Mouse (Mus musculus) kidney, adult 9 months (tissue): Measurements from ENCODE around the gene Lin7a.

Experiments
- DNase-seq: peaks from one replicate; pipeline ENCODE4 v3.0.0; 2022

Gene Lin7a

DNA sequence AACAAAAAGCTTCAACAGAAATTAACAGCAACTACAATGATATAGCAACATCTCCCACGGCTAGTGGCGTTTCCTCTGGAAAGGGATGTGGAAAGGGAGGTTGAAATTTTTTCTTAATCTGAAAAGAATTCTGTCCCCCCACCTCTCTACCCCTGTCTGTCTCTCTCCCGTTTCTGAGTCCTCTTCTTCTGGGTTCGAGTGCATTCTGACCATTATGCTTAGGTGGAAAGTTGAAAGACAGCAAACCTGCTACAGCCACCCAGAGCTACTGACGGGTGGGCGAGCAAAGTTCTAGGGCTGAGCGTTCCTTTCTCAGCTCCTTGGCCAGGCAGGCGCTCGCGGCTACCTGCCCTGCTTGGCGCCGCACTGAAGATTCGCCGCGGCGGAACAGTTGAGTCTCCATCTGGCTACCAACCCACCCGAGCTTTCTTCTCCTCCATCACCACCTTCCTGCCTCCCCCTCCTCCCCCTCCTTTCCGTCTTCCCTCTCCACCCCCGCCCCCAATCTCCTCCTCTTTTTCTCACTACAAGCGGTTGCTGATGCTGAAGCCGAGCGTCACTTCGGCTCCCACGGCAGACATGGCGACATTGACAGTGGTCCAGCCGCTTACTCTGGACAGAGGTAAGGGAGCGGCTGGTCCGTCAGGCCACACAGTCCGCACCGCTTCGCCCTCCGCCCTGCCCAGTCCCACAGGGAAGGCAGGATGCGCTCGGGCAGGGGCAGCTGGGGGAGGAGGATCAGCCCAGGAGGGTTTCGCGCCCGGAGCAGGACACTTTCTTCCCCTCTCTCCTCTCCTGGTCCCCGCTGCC is at the start of gene Lin7a:
Lin7a (plus strand) TSS at position 366 of the 810 bp plus-strand sequence.
- DNase-seq = peak; percentile 25

DNA sequence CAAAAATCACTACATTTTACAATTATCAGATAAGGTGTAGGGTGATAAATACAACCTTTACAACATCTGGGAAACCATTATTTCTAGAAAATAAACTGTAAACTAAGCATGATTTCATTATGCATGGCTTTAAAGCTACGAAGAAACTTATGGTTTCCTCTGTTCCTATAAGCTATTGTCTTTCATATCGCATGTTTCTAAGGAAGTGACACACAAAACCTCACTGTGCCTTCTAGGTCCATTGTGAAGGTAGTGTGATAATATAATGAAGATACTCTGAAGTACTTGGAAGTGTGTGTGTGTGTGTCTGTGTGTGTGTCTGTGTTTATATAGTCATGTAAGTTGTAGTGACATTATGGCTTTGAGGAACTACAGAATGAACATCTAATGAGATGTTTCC is 49.8 kb upstream of the Lin7a start:
- no peak for DNase-seq

DNA sequence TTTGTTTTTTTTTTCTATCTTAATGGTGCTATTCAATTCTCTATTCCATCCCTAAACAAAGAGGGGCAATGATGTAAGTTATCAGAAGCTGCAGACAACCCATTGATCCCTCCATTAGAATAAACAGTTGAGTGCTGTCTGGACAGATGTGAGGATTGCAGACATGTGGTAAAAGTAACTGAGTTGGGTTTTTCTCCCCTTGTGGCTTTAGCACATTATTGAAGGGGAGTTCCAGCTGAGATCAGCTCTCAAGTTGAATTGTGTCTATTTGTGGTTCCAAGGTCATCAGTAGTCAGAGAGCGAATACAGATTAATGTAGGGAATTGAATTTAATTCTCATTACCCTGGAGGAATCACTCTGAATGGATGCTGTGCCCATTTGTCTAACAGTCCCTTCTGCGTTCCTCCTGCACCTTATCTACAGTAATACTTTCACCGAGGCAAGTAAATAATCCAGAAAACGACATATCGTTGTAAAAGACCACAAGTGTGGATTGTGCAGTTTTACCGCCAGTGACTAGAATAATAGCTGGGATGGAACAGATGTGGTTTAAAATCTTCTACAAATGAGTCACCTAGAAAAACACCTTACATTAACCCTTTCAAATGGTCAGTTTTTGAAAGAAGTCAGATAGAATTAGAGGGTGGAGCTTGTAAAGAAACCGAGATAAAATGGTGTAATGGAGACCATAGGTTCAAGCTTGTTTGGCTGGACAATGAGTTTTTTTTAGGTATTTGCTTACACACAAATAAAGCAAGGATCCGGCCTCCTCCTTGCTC is 48.9 kb upstream of the Lin7a start:
- DNase-seq = no peak

- no peak for DNase-seq
Observed at GRCm38 (mm10) chr10:107223186-107223440, 48.4 kb upstream of the Lin7a start.

GRCm38 (mm10) chr10:107223821-107224220 is 47.7 kb upstream of the Lin7a start:
- DNase-seq = no peak

DNA sequence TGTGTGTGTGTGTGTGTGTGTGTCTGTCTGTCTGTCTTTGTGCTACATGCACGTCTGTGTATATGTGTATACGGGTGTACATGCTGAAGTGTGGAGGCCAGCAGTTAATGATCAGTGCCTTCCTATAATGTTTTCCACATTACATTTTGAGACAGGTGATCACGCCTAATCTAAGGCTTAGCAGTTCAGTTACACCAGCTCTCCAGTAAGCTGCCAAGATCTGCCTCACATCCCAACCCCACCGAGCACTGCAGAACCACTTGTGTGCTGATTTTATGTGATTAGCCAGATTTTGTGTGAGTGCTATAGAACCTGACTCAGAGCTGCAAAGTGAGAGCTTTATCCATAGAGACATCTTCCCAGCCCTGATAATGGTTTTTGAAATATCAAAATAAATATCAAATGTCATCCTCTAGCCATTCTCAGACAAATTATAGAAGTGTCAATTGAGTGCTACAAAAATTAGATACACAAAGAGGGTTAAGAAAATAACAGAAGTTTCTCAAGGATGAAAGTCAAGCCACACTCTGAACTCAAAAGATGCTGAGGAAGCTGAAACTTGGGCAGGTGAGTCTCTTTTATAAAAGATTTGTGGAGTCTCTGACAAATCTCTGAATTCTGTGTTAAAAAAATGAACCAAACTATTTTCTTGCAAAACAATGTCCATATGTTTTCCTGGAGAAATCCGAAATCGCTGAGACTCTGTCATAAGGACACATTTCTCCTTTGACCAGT is 46.7 kb upstream of the Lin7a start:
- no peak for DNase-seq

- DNase-seq = no peak
Observed at GRCm38 (mm10) chr10:107225331-107225835, 46.1 kb upstream of the Lin7a start.

DNA sequence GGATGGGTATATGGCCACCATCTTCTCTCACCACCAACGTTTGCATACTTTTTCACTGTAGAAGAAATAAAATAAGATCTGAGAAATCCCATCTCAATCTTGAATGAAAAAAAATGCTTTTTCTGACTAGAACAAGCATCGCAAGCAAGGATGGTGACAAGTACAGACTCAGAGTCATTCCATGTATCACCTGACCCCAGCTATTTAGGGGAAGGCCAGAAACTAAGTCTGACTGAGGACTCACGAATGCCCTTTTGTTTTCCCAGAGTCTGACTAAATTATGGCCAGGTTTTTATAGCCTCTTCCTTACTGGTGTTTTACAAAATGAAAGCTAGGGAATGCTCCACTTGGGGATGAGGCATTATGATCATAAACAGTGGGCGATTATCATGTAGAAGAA is 45.6 kb upstream of the Lin7a start:
- DNase-seq = no peak

- no peak for DNase-seq
Observed at GRCm38 (mm10) chr10:107227901-107228300, 43.6 kb upstream of the Lin7a start.

GRCm38 (mm10) chr10:107228776-107229175 is 42.7 kb upstream of the Lin7a start:
- no peak for DNase-seq

- DNase-seq = no peak
Observed at GRCm38 (mm10) chr10:107229416-107229815, 42.1 kb upstream of the Lin7a start.

DNA sequence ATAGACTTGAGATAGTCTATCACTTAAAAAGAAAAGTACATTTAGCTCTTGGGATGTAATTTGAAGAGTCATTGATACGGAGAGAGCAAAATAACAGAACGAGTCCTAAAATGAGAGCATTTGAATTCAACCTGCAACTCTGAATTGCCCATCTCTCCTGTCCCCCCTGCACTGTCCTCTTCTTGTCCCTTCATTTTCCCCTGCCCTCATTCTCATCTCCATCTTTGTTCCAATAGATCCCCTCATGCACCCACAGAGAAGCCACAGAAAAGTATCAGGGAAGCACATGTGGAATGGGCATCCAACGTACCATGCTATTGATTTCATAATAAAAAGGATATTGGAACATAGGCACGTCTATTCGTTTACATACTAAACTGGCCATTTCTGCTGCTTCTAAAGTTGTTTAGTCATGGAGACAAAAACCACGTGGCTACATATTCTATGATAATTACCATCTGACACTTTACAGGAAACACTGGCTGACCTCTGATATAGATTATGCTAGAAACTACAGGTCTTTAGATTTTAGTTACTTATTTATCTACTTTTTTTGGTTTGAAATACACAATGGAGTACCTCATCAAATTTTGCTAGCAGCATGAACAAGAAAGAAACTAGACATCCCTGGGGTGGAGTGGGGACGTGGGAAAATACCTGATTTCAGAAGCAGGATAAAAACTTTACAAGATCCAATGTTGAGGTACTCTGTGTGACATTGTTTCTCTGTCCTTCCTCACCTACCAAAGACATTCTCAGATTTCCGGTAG is 41.2 kb upstream of the Lin7a start:
- DNase-seq = no peak

GRCm38 (mm10) chr10:107230851-107231130 is 40.7 kb upstream of the Lin7a start:
- no peak for DNase-seq

DNA sequence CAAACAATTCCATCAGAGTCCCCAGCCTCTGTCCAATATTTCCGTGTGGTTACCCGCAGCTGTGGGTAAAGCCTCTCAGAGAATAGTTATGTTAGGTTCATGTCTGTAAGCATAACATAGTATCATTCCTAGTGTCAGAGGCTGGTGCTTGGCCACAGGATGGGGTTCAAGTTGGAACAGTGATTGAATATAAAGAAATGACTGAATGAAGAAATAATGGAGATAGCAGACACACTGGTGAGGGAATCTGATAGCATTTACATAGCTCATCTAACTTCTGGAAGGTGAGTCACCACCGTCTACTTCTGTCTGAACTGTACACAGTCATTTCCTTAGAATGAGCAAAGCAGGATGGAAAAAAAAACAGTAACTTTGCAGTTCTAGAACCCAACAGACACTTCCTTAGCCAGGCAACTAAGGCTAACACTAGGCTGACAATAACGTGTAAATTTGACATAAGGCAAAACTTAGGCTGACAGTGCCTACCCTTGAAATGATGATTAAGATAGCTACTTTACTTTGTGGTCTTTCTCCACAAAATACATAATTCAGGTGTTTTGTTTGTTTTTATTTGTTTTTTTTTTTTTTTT is 40.0 kb upstream of the Lin7a start:
- no peak for DNase-seq

DNA sequence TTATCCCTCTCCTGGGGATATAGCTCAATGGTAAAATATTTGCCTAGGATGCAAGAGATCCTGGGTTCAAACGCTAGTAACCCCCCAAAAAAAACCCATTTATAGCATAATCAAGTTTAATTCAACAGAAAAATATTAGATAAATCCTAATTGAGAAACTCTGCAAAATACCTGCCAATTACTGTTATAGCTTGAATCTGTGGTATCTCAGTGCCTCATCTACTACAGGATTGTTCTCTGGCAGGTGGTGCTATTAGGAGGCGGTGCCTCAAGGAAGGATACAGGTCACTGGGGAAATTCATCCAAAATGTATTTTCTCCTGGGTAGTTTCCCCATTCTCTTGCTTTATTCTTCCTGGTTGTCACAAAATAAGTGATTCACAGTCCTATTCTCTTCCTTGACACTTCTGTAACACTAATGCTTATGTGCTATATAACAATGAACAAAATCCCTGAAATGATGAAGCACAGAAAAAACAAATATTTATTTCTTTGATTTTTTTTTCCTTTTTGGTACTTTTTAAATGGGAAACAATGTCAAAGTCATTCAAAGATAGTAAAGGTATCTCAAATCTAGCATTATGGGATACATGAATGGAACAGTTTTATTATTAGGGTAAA is 38.9 kb upstream of the Lin7a start:
- no peak for DNase-seq

DNA sequence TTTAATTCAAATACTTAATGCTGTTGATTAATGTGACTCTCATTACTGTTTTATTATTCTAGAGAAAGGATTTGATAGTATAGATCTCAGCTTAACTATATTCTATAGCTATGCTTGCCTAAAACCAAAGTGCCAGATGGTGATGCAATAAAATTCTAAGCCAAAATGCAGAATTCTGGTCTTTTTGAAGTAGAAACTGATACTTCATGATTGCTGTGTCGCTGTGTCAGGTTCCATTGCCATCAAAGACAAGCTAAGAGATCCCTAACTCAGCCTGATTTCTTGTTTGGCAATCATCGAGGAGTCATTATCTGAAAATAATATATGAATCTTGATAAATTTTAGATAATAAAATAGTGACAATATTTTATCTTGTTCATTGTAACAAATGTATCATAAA is 38.3 kb upstream of the Lin7a start:
- DNase-seq = no peak

- no peak for DNase-seq
Observed at GRCm38 (mm10) chr10:107233825-107234224, 37.7 kb upstream of the Lin7a start.

DNA sequence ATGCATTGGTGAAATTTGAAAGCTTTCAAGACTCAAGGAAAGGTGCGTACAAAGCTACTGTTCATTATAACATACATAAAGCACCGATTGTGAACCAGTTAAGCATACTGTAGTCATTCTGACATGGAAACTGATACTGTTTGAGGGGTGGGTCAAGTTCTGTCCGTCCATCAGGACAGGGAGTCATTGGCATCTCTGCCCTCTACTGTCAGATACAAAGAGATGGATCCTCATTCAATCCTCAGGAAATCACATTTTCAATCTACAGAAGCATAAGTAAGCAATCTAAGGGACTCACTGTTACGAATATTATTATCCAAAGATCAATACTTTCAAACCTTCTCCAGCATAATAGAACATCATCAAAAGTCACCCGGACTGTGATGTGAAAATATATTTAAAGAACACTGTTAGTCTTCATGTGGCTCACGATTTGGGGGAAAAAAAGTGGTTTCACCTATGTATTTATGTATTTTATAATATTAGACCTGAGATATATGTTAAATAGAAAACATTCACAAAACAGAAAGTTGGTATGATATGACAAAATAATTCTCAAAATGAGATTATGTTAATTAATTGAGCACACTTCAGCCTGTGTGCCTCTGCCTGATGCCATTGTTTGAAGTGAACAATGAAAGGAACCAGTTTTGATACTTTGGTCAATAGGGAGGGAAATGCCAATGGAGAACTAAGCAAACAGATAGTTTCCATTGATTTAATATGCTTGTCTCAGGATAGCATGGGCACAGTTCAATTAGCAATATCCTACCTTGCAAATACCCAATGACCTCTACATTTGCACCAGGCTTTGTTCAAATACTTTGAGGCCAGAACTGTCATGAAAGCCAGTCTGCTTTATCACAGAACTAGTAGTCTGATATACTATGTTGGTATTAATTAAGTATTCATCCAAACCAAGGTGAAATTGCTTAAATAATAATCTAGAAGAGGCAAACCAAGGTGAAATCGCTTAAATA is 36.8 kb upstream of the Lin7a start:
- DNase-seq = no peak

- DNase-seq = no peak
Observed at GRCm38 (mm10) chr10:107235496-107235895, 36.0 kb upstream of the Lin7a start.

- DNase-seq = no peak
Observed at GRCm38 (mm10) chr10:107236211-107236610, 35.3 kb upstream of the Lin7a start.

DNA sequence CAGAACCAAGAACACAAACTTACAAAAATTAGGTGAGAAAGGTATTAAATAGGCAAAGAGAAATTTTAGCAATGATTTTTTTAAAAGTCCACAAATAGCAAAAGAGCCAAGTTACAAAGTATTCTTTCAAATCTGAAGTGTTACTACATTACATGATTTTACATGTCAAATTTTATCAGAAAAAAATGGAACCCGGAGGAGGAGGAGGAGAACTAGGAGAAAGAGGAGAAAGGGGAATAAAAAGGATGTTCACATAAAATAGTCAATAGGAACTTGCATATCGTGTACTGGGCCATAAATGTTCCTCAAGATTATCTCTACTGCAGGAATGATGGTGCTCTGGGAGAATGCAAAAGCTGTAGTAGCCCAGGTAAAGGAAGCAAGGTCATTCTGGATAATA is 34.4 kb upstream of the Lin7a start:
- no peak for DNase-seq
